Mouse (Mus musculus) CD8-positive naive resting alpha-beta T cell, adult 2 months (primary cell): ENCODE measurements at regions not wholly inside any gene's neighbourhood (a gene's known extent, or its start where the extent isn't known, plus 50 kb on each side); places are given as distances from the start of the nearest gene placed in this dataset.

Experiments used
- DNase-seq, 2 experiments: peaks; one replicate each; pipeline ENCODE4 v3.0.0; 2022; ENCODE audit warnings: low read depth in 2 of 2, low spot score in 2 of 2

GRCm38 (mm10) chr9:116232386-116232785 lies 57.2 kb upstream of the Tgfbr2 start:
- DNase-seq = no peak

- no peak for DNase-seq
Measured at GRCm38 (mm10) chr9:116231351-116232311, 56.5 kb upstream of the Tgfbr2 start.

- DNase-seq = no peak
Measured at GRCm38 (mm10) chr9:116230346-116230745, 55.2 kb upstream of the Tgfbr2 start.

- no peak for DNase-seq
Measured at GRCm38 (mm10) chr9:116228443-116228842, 53.3 kb upstream of the Tgfbr2 start.

GRCm38 (mm10) chr9:116227738-116228137 lies 52.6 kb upstream of the Tgfbr2 start:
- DNase-seq = no peak
